Mouse (Mus musculus): ENCODE results near the gene Irf4. TPM values are rescaled to one million over a fixed set of nuclear protein-coding genes. Genes with fewer than 3 reads are reported as not detected.

Gene Irf4
- polyA plus RNA-seq, 1 experiment from 2014 or later, result 0.03 TPM

DNA sequence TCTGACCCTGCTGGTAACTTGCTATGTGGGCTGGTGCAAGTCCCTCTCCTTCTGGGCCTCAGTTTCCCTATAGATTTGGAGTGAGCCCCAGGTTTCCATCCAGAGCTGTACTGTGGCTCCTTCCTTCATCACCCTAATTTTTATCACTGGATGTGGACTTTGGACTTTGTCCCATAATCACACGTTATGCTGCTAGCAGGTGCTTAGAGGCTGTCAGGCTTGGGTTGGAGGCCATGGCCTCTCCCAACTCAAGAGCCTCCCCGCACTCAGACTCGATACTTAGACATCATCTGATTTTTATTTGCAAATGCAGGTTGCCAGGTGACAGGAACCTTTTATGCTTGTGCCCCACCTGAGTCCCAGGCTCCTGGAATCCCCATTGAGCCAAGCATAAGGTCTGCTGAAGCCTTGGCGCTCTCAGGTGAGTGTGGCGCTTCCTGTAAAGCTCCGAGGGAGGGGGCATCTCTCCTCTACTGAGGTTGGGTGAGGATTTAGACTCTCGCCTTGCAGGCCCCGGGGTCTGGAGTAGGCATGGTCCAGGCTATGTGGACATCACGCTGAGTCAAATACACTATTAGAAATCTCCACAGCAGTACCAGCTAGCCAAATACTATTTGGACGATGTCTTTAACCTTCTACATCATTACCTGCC is 5.9 kb downstream of the Irf4 start:
- H3K4me3 ChIP-seq (ENCODE audit: low read depth, low read length), result no peak overlapping the region
- H3K4me2 ChIP-seq, result no peak overlapping the region
- H3K27ac ChIP-seq (ENCODE audit: low read depth, low read length), result no peak overlapping the region
- H3K36me3 ChIP-seq (ENCODE audit: control insufficient read depth, insufficient read depth, low read length), result no peaks in the 10 kb centered on the region
- ATAC-seq (ENCODE audit: low FRiP score) (no peak), DNase-seq (ENCODE audit: low spot score, missing footprints) (no peak)
- WGBS, result 80% methylated on average over 10 of the region's 10 CpGs
- no peaks in the 10 kb centered on the region for H3K9me3 ChIP-seq (ENCODE audit: control insufficient read depth, low read length)
- peaks cover 5% of the 10 kb centered on the region; the same call in 1 of the 2 replicates for H3K4me1 ChIP-seq (ENCODE audit: control insufficient read depth, insufficient read depth, low read length)
- no peak overlapping the region for H3K9ac ChIP-seq (ENCODE audit: low read length)
- peaks cover 22% of the 10 kb centered on the region for H3K27me3 ChIP-seq (ENCODE audit: control insufficient read depth, insufficient read depth, low read length)

DNA sequence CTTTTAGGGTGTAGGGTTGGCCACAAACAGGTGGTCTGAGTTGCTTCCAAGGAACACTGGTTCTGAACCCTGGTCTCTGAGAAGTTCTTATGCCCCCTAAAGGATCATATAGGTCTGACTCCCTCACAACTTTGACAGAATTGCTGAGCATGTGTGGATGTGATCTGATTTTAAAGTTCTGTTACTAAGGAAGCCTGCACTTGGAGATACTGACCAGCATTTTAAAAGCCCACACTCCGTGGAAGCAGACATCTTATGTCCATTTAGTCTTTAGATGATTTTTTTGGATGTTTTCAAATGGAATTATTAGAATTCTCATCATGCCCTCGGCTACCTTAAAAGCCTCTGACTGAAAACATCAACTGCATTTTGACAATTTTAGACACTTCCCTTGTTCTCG is 6.6 kb downstream of the Irf4 start:
- H3K36me3 ChIP-seq (ENCODE audit: control insufficient read depth, insufficient read depth, low read length), result no peaks in the 10 kb centered on the region
- WGBS, result 72% methylated on average over 3 of the region's 3 CpGs
- H3K27me3 ChIP-seq (ENCODE audit: control insufficient read depth, insufficient read depth, low read length), result peaks cover 16% of the 10 kb centered on the region
- H3K27ac ChIP-seq (ENCODE audit: low read depth, low read length), result no peak overlapping the region
- H3K4me3 ChIP-seq (ENCODE audit: low read depth, low read length), result no peak overlapping the region
- no peak overlapping the region for H3K4me2 ChIP-seq
- H3K9me3 ChIP-seq (ENCODE audit: control insufficient read depth, low read length), result no peaks in the 10 kb centered on the region
- no peaks in the 10 kb centered on the region for H3K4me1 ChIP-seq (ENCODE audit: control insufficient read depth, insufficient read depth, low read length)
- no peak overlapping the region for H3K9ac ChIP-seq (ENCODE audit: low read length)
- DNase-seq (ENCODE audit: low spot score, missing footprints) (no peak), ATAC-seq (ENCODE audit: low FRiP score) (no peak)

DNA sequence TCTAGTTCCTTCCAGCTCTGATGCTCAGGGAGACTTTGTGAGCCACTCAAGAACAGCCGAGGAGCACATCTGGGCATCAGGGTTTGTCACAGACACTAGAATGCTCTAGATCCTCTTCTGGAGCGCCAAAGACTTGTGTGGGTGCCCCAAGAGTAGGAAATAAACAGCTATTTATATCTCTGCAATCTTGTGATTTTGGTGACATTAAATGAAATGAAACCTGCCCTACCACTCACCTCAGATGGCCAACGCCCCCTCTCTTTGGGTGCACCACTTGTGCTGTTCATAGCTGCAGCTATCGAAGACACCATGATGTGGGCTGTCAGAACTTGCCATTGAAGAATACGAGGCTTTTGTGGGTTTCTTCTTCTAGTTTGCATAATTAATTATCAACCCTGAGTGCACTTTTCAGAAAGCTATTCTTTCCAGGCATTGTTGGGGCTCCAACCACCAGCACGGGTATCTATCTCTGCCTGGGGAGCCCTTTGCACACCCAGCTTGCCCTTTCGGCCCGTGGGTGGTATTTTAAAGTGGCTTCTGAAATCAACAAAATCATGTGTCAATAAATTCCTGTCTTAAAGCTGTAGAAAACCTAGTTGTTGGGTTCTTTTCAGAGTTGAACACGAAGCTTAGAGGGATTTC is 7.1 kb downstream of the Irf4 start:
- Histone ChIP-seq H3K36me3 (ENCODE audit: control insufficient read depth, insufficient read depth, low read length) (no peaks in the 10 kb centered on the region), H3K4me3 (ENCODE audit: low read depth, low read length) (no peak overlapping the region), H3K4me2 (no peak overlapping the region), H3K9me3 (ENCODE audit: control insufficient read depth, low read length) (no peaks in the 10 kb centered on the region), H3K4me1 (ENCODE audit: control insufficient read depth, insufficient read depth, low read length) (no peaks in the 10 kb centered on the region), H3K27me3 (ENCODE audit: control insufficient read depth, insufficient read depth, low read length) (peaks cover 11% of the 10 kb centered on the region), H3K27ac (ENCODE audit: low read depth, low read length) (no peak overlapping the region), H3K9ac (ENCODE audit: low read length) (no peak overlapping the region)
- ATAC-seq (ENCODE audit: low FRiP score) (no peak), DNase-seq (ENCODE audit: low spot score, missing footprints) (no peak)
- WGBS, result 85% methylated on average over 9 of the region's 9 CpGs

DNA sequence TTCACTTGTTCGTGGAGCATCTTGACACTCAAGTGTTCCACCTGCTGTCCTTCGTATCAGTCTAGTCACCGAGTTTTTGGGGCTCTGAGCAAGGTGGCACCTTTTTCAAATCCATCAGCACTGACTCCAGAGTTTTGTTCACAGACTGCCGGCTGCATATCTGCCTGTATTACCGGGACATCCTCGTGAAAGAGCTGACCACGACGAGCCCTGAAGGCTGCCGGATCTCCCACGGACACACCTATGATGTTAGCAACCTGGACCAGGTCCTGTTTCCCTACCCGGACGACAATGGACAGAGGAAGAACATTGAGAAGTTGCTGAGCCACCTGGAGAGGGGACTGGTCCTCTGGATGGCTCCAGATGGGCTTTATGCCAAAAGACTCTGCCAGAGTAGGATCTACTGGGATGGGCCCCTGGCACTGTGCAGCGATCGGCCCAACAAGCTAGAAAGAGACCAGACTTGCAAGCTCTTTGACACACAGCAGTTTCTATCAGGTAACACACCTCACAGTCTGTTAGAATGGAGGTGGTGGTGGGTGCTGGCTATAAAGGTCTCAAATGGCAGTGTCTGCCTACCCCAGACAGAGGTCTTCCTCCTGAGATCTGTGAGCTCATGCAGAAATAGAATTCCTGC is 8.4 kb downstream of the Irf4 start:
- Histone ChIP-seq H3K4me3 (ENCODE audit: low read depth, low read length) (no peak overlapping the region), H3K4me1 (ENCODE audit: control insufficient read depth, insufficient read depth, low read length) (no peaks in the 10 kb centered on the region), H3K4me2 (no peak overlapping the region), H3K36me3 (ENCODE audit: control insufficient read depth, insufficient read depth, low read length) (no peaks in the 10 kb centered on the region), H3K9me3 (ENCODE audit: control insufficient read depth, low read length) (no peaks in the 10 kb centered on the region), H3K27ac (ENCODE audit: low read depth, low read length) (no peak overlapping the region), H3K9ac (ENCODE audit: low read length) (no peak overlapping the region), H3K27me3 (ENCODE audit: control insufficient read depth, insufficient read depth, low read length) (no peaks in the 10 kb centered on the region)
- WGBS, result 86% methylated on average over 14 of the region's 14 CpGs
- DNase-seq (ENCODE audit: low spot score, missing footprints), result no peak
- no peak for ATAC-seq (ENCODE audit: low FRiP score)

DNA sequence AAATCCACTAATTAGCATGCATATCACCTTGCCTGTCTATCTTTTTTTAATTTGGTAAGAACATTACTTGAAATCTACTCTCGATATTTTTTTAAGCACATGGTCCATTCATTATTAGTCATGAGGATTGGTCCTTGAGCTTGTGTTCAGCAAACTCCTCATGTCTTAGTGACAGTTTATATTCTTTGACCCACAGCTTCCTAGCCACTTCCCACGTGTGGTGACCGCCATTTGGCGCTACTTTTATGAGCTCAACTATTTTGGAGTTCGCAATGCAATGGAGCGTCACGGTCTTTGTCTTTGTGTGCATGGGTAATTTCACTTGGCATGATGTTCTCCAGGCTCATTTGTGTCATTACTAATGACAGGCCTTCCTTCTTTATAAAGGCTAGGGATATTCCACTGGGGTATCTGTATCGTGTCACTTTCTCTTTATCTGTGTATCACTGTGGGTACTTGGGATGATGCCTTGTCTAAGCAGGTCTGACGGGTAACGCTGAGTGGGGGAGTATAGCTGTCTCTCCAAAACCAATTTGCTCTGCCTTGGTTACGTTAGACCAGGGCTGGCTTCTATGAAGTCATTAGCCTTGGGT is 9.9 kb downstream of the Irf4 start:
- Histone ChIP-seq H3K9ac (ENCODE audit: low read length) (no peak overlapping the region), H3K4me1 (ENCODE audit: control insufficient read depth, insufficient read depth, low read length) (no peaks in the 10 kb centered on the region), H3K4me3 (ENCODE audit: low read depth, low read length) (no peak overlapping the region), H3K4me2 (no peak overlapping the region), H3K27ac (ENCODE audit: low read depth, low read length) (no peak overlapping the region), H3K36me3 (ENCODE audit: control insufficient read depth, insufficient read depth, low read length) (no peaks in the 10 kb centered on the region), H3K9me3 (ENCODE audit: control insufficient read depth, low read length) (no peaks in the 10 kb centered on the region), H3K27me3 (ENCODE audit: control insufficient read depth, insufficient read depth, low read length) (no peaks in the 10 kb centered on the region)
- DNase-seq (ENCODE audit: low spot score, missing footprints), result no peak
- 85% methylated on average over 11 of the region's 11 CpGs for WGBS
- no peak for ATAC-seq (ENCODE audit: low FRiP score)

DNA sequence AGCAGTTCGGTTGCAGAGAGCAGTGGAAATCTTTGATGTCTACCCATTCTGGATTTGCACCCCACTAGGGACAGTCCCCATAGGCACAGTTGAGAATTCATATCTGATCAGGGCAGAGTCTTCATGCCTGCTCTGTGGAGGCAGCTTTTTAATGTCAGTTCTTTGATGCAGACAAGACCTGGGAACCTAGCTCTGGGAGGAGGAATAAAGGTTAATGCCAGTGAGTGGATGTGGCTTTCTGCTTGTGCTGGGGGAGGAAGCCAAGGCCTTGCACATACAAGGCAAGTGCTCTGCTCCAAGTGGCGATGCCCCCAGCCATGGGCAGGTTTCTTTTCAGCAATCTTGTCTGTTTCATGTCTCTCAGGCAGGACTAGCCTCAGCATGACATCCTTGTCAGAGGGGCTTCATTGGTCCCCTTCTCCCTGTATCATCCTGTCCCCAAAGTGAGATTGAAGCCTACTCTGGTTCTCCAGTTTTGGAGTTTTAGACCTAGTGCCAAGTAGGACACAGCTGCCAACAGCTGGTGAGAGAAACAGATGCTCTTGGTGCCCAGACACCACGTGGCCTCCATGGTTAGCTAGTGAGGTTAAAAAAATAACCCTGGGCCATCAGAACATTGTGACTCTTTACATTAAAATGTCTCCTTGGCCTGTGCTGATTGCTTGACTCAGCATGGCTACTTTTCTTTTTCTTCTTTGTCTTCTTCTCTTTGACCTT is 11.5 kb downstream of the Irf4 start:
- Histone ChIP-seq H3K36me3 (ENCODE audit: control insufficient read depth, insufficient read depth, low read length) (no peaks in the 10 kb centered on the region), H3K4me2 (no peak overlapping the region), H3K27me3 (ENCODE audit: control insufficient read depth, insufficient read depth, low read length) (no peaks in the 10 kb centered on the region), H3K4me3 (ENCODE audit: low read depth, low read length) (no peak overlapping the region), H3K9me3 (ENCODE audit: control insufficient read depth, low read length) (no peaks in the 10 kb centered on the region), H3K9ac (ENCODE audit: low read length) (no peak overlapping the region), H3K4me1 (ENCODE audit: control insufficient read depth, insufficient read depth, low read length) (no peaks in the 10 kb centered on the region), H3K27ac (ENCODE audit: low read depth, low read length) (no peak overlapping the region)
- WGBS, result 77% methylated on average over 3 of the region's 3 CpGs
- no peak for DNase-seq (ENCODE audit: low spot score, missing footprints)
- ATAC-seq (ENCODE audit: low FRiP score), result no peak

DNA sequence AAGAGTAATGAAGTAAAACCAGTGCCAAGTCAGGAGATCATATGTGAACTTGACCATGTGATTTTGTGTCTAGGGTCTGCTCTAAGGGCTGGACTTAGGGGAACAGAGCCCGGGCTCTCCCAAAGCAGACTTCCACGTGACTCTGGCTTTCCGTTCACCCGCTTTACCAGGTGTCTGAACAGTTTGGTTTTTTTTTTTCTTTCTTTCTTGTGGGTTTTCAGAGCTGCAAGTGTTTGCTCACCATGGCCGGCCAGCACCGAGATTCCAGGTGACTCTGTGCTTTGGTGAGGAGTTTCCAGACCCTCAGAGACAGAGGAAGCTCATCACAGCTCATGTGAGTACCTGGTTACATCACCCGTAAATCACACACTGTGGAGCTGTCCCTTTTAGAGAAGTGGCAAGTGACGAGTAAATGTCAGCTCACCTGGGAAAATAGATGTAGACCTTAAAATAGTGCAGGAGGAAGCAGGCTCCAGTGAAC is 12.2 kb downstream of the Irf4 start:
- Histone ChIP-seq H3K4me3 (ENCODE audit: low read depth, low read length) (no peak overlapping the region), H3K9me3 (ENCODE audit: control insufficient read depth, low read length) (no peaks in the 10 kb centered on the region), H3K27me3 (ENCODE audit: control insufficient read depth, insufficient read depth, low read length) (no peaks in the 10 kb centered on the region), H3K27ac (ENCODE audit: low read depth, low read length) (no peak overlapping the region), H3K4me2 (no peak overlapping the region), H3K4me1 (ENCODE audit: control insufficient read depth, insufficient read depth, low read length) (no peaks in the 10 kb centered on the region), H3K36me3 (ENCODE audit: control insufficient read depth, insufficient read depth, low read length) (no peaks in the 10 kb centered on the region), H3K9ac (ENCODE audit: low read length) (no peak overlapping the region)
- no peak for ATAC-seq (ENCODE audit: low FRiP score)
- 86% methylated on average over 8 of the region's 8 CpGs for WGBS
- DNase-seq (ENCODE audit: low spot score, missing footprints), result no peak

DNA sequence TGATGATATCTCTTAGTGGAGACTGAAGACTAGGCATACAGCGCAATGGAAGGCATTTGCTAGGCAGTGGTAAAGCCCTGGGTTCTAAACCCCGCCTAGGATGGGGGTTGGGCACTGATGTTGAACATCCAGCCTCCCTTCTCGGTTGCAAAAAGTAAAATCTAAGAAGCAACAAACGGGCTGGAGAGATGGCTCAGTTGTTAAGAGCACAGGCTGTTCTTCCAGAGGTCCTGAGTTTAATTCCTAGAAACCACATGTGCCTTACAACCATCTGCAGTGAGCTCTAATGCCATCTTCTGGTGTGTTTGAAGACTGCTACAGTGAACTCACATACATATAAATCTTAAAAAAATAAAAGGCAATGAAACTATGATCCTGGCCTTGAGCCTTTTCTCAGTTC is 13.2 kb downstream of the Irf4 start:
- Histone ChIP-seq H3K36me3 (ENCODE audit: control insufficient read depth, insufficient read depth, low read length) (no peaks in the 10 kb centered on the region), H3K4me1 (ENCODE audit: control insufficient read depth, insufficient read depth, low read length) (no peaks in the 10 kb centered on the region), H3K4me2 (no peak overlapping the region), H3K9me3 (ENCODE audit: control insufficient read depth, low read length) (no peaks in the 10 kb centered on the region), H3K4me3 (ENCODE audit: low read depth, low read length) (no peak overlapping the region), H3K9ac (ENCODE audit: low read length) (no peak overlapping the region), H3K27me3 (ENCODE audit: control insufficient read depth, insufficient read depth, low read length) (no peaks in the 10 kb centered on the region), H3K27ac (ENCODE audit: low read depth, low read length) (no peak overlapping the region)
- DNase-seq (ENCODE audit: low spot score, missing footprints), result no peak
- ATAC-seq (ENCODE audit: low FRiP score), result no peak
- 80% methylated on average over 4 of the region's 4 CpGs for WGBS

All from midbrain, embryonic 11.5 days (tissue).